Mouse (Mus musculus) lung, embryonic 14.5 days (tissue): ENCODE measurements around the gene Cers6. TPM values are rescaled to one million over a fixed set of nuclear protein-coding genes. Genes with fewer than 3 reads are reported as not detected.

Experiments used
- ATAC-seq: fragments of 200-750 bp; cut with Nextera tagmentation; 2 replicates; pipeline ENCODE4 v1.8.0; 2017; ENCODE audit warnings: mild to moderate bottlenecking, moderate TSS enrichment, moderate library complexity; ENCODE audit not compliant: insufficient read depth
- DNase-seq: peaks from one replicate; pipeline ENCODE4 v3.0.0-alpha.2; 2015
- H3K27ac ChIP-seq: fragments of 300-500 bp; sonication (generic); 2 replicates; pipeline ENCODE4 v1.5.1; 2014; ENCODE audit warnings: low read depth, mild to moderate bottlenecking, moderate library complexity
- H3K27me3 ChIP-seq: fragments of 300-500 bp; sonication (generic); 2 replicates; pipeline ENCODE4 v1.6.1; 2014; ENCODE audit warnings: low read length, control low read depth; ENCODE audit not compliant: insufficient read depth
- H3K36me3 ChIP-seq: fragments of 300-500 bp; sonication (generic); 2 replicates; pipeline ENCODE4 v1.6.1; 2014; ENCODE audit warnings: control low read depth; ENCODE audit not compliant: insufficient read depth
- H3K4me1 ChIP-seq: fragments of 300-500 bp; sonication (generic); 2 replicates; pipeline ENCODE4 v1.6.1; 2014; ENCODE audit warnings: antibody characterized with exemption, control low read depth; ENCODE audit not compliant: insufficient read depth
- H3K4me2 ChIP-seq: fragments of 300-500 bp; sonication (generic); 2 replicates; pipeline ENCODE4 v1.6.1; 2014; ENCODE audit warnings: mild to moderate bottlenecking
- H3K4me3 ChIP-seq: fragments of 300-500 bp; sonication (generic); 2 replicates; pipeline ENCODE4 v1.5.1; 2014; ENCODE audit warnings: low read depth, low read length
- H3K9ac ChIP-seq: fragments of 300-500 bp; sonication (generic); 2 replicates; pipeline ENCODE4 v1.6.1; 2014
- H3K9me3 ChIP-seq: fragments of 300-500 bp; sonication (generic); 2 replicates; pipeline ENCODE4 v1.6.1; 2016; ENCODE audit warnings: low read depth, low read length, control low read depth
- CTCF ChIP-seq: IDR thresholded peaks from 2 replicates; pipeline ENCODE4 v1.5.1; 2016; ENCODE audit warnings: antibody characterized with exemption, low read depth
- WGBS: fragments of 180-500 bp; shearing (Covaris S2); extraction: QIAGEN DNeasy Blood & Tissue Kit; methylation state at CpG from one replicate; pipeline ENCODE4 v1.1.7; 2014; 5-methylcytosine and 5-hydroxymethylcytosine counted together
- polyA plus RNA-seq: library from polyadenylated mRNA; unstranded; fragments of >200 nt; fragmentation: Nextera tagmentation; extraction: Ambion mirVana; gene quantifications from 2 replicates; pipeline ENCODE4 v1.2.1, GENCODE M21; 2014

The Cers6 gene
- polyA plus RNA-seq, 1 experiment from 2014 or later = 26.2 TPM

- DNase-seq (peak; percentile 67), ATAC-seq (peak; percentile 64; the same call in 1 of the 2 replicates)
- TF ChIP-seq CTCF = no peak
- Histone ChIP-seq H3K27me3 (no peaks in the 10 kb centered on the region), H3K36me3 (no peaks in the 10 kb centered on the region), H3K9me3 (no peaks in the 10 kb centered on the region), H3K4me2 (peak overlapping the region; percentile 18; the same call in 1 of the 2 replicates), H3K27ac (peak overlapping the region; percentile 67), H3K9ac (no peak overlapping the region; the same call in 1 of the 2 replicates), H3K4me3 (no peak overlapping the region), H3K4me1 (peaks cover 9% of the 10 kb centered on the region; the same call in 1 of the 2 replicates)
- WGBS = 41% methylated on average over 7 of the region's 7 CpGs
These were observed 268.4 kb downstream of the Cers6 start for GRCm38 (mm10) chr2:69129425-69130210.

GRCm38 (mm10) chr2:69132046-69132445 is 270.8 kb downstream of the Cers6 start:
- no peak for DNase-seq
- peaks cover 15% of the 10 kb centered on the region for H3K4me1 ChIP-seq
- no peak overlapping the region for H3K9ac ChIP-seq
- no peaks in the 10 kb centered on the region for H3K9me3 ChIP-seq
- no peaks in the 10 kb centered on the region for H3K36me3 ChIP-seq
- TF ChIP-seq CTCF = no peak
- no peak overlapping the region for H3K4me2 ChIP-seq
- WGBS = 45% methylated on average over 3 of the region's 3 CpGs
- H3K27me3 ChIP-seq = no peaks in the 10 kb centered on the region
- ATAC-seq = no peak
- no peak overlapping the region for H3K27ac ChIP-seq
- H3K4me3 ChIP-seq = no peak overlapping the region

- no peak for TF ChIP-seq CTCF
- Histone ChIP-seq H3K4me2 (no peak overlapping the region), H3K9ac (no peak overlapping the region), H3K9me3 (no peaks in the 10 kb centered on the region), H3K27ac (no peak overlapping the region), H3K4me3 (no peak overlapping the region), H3K4me1 (peaks cover 15% of the 10 kb centered on the region), H3K36me3 (no peaks in the 10 kb centered on the region), H3K27me3 (no peaks in the 10 kb centered on the region)
- WGBS = 33% methylated on average over 5 of the region's 5 CpGs
- DNase-seq (no peak), ATAC-seq (no peak)
These were observed 271.3 kb downstream of the Cers6 start for GRCm38 (mm10) chr2:69132488-69133040.

- Histone ChIP-seq H3K27me3 (no peaks in the 10 kb centered on the region), H3K4me1 (peaks cover 9% of the 10 kb centered on the region), H3K4me3 (no peak overlapping the region), H3K27ac (no peak overlapping the region), H3K9ac (no peak overlapping the region), H3K9me3 (no peaks in the 10 kb centered on the region), H3K4me2 (no peak overlapping the region), H3K36me3 (no peaks in the 10 kb centered on the region)
- no peak for DNase-seq
- TF ChIP-seq CTCF = no peak
- ATAC-seq = no peak
- 56% methylated on average over 1 of the region's 1 CpGs for WGBS
These were observed 272.9 kb downstream of the Cers6 start for GRCm38 (mm10) chr2:69134186-69134585.

DNA sequence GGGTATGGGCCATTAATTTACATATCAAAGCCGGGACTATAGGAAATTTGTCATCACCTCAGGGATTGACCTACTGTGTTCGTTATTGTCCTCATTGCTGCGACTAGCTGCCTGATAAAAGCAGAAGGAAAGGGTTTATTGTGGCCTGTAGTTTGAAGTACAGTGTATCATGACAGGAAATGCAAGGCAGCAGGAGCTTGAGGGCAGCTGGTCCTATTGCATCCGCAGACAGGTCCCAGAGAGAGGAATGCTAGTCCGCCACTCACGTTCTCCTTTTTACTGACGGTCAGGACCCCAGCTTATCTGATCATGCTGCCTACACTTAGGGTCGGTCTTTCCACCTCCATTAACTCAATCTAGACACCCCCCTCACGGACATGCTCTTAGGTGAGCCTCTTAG is 273.7 kb downstream of the Cers6 start:
- Histone ChIP-seq H3K9me3 (no peaks in the 10 kb centered on the region), H3K36me3 (no peaks in the 10 kb centered on the region), H3K4me3 (no peak overlapping the region), H3K4me2 (peak overlapping the region; percentile 50; the same call in 1 of the 2 replicates), H3K9ac (no peak overlapping the region), H3K27me3 (no peaks in the 10 kb centered on the region), H3K4me1 (peaks cover 5% of the 10 kb centered on the region), H3K27ac (no peak overlapping the region)
- DNase-seq (no peak), ATAC-seq (no peak)
- TF ChIP-seq CTCF = no peak
- WGBS = 51% methylated on average over 9 of the region's 9 CpGs

- Histone ChIP-seq H3K4me1 (peaks cover 5% of the 10 kb centered on the region), H3K9me3 (no peaks in the 10 kb centered on the region), H3K27me3 (no peaks in the 10 kb centered on the region), H3K4me3 (peak within 1 kb of the TSS; percentile 6; the same call in 1 of the 2 replicates), H3K36me3 (no peaks in the 10 kb centered on the region), H3K4me2 (peak within 1 kb of the TSS; percentile 50), H3K27ac (peak within 1 kb of the TSS; percentile 18; the same call in 1 of the 2 replicates), H3K9ac (peak within 1 kb of the TSS; percentile 9; the same call in 1 of the 2 replicates)
- TF ChIP-seq CTCF = no peak
- 21% methylated on average over 15 of the region's 15 CpGs for WGBS
- DNase-seq = peak; percentile 69
- peak; percentile 78 for ATAC-seq
These were observed 274.7 kb downstream of the Cers6 start, which contains the start of gene Nostrin for GRCm38 (mm10) chr2:69135661-69136576. TSS of gene Nostrin (plus strand) at chr2:69135800.
